Mouse (Mus musculus) ES-Bruce4 (cell line): ENCODE measurements around the gene Gna12.

ENCODE experiments used
- CTCF ChIP-seq: IDR thresholded peaks from one replicate; pipeline ENCODE4 v1.8.1; 2011; ENCODE audit warnings: low read depth, low read length
- POLR2A ChIP-seq: IDR thresholded peaks from one replicate; pipeline ENCODE4 v1.8.1; 2011; ENCODE audit warnings: low read length; ENCODE audit not compliant: insufficient read depth

- TF ChIP-seq POLR2A: no peak
- no peak for TF ChIP-seq CTCF
Measured at GRCm38 (mm10) chr5:140735297-140735696, 94.9 kb downstream of the Gna12 start.
